Mouse (Mus musculus): ENCODE data around the gene Zfhx2.

Gene Zfhx2

DNA sequence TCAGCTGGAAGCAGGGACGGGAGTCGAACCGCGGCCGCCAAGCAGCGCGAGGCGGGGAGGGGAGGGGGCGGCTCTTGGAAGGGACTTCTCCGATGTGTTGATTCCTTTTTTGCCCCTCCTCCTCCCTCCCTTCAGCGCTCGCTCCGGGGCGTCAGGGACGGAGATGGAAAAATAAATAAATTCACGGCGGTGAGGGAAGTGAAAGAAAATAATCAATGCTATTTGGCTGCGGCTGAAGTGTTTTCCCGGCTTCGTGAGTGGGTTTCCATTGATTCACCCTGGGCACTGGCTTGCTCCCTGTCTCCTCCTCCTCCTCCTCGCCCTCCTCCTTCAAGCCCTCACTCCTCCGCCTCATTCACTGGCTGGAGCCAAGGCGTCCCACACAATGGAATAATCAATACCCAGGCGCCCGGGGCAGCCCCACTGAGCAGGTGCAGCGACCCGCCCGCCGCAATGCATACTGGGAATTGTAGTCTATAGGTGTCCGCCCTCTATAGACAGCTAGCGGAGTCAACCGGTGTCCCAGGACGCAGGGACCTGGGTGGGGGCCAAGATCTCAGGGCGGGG lies at the start of gene Zfhx2:
Gene Zfhx2 (minus strand): TSS at position 314 of the 567 bp plus-strand sequence.
- peak; percentile 83 for ATAC-seq (ENCODE audit: insufficient number of reproducible peaks, low FRiP score, low TSS enrichment)

DNA sequence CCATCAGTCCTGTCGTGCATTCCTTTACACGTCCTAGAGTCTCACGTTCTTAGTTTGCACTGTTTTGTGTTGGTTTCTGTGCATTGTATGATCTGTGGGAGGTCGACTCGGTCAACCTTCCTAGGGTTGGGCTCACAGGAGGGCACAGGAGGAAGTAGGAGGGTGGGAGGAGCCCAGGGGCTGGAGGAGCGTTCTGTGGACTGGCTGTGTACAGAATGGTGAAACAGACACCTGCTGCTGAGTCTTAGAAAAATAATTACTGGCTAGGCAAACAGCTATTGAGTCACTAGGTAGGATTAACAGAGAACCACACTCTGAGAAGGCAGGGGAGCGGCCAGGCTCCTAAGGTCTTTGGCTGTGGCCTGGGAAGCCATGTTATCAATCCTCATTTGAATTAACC lies 47.2 kb upstream of the Zfhx2 start:
- ATAC-seq (ENCODE audit: insufficient number of reproducible peaks, low FRiP score, low TSS enrichment) = no peak

DNA sequence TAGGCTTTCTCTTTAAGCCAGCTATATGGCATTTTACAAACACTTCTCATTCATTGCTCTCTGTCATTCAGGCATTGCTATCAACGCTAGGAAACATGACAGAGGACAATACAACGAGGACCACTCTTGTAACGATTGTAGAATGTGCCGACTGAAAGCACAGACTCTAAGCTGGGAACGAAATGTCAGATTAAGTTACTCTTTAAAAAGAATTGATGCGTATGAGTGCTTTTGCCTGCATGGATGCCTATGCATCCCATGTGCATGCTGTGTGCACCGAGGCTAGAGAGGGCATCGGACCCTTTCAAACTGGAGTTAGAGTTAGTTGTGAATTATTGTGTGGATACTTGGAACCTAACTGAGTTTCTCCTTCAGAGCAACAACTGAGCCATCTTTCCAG lies 43.6 kb upstream of the Zfhx2 start:
- no peak for ATAC-seq (ENCODE audit: insufficient number of reproducible peaks, low FRiP score, low TSS enrichment)

DNA sequence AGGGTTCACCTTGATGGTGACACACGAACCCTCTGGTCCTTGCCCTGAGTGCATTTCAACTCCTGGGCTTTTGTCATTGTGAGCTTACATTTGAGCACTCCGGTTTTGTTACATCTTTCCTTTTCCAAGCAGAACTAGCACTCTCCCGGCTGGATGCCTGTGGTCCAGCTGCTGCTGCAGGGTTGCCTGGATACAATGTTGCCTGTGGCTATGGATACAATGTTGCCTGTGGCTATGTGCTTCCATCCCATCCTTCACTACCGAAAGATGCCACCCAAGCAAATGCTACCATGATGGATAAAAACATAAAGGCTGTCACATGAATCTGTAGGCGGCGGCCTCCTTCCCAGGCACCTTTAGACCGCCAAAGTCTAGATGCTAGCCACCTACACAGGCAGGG lies 34.4 kb upstream of the Zfhx2 start:
- ATAC-seq (ENCODE audit: insufficient number of reproducible peaks, low FRiP score, low TSS enrichment) = no peak

DNA sequence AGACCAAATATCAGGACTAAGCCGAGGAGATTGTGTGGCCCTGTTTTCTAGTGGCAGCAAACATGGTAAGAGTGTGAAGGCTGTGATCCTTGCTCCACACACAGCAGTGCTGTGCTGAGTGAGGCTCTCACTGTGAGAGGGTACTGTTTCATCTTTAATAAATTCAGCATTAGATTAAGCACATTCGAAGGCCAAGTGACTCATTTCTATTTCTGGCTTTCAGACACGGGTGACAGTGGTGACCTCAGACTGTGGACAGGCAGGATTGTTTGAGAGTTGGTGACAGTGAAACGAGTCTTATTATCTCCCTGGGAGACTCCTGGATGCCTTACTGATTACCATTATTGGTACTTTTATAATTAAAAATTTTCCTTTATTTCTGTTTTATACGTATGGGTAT lies 33.6 kb upstream of the Zfhx2 start:
- ATAC-seq (ENCODE audit: insufficient number of reproducible peaks, low FRiP score, low TSS enrichment) = no peak

DNA sequence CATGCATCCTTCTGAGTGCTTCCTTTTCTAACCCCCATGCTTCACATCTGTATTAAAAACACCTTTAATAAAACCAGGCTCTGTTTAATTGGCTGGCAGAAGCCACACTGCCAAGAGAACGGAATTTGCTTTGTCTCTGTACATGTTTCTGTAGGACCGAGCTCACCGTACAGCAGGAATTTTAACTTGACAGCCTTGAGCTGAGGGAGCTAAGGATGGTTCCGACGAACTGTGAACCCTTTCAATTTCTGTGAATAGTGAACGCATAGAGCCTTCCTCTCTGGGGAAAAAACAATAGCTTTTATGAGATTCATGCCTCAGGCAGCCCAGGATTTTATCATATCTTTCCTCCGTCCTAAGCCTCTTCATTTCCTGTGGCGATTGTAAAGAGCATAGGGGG lies 30.2 kb upstream of the Zfhx2 start:
- ATAC-seq (ENCODE audit: insufficient number of reproducible peaks, low FRiP score, low TSS enrichment) = no peak

DNA sequence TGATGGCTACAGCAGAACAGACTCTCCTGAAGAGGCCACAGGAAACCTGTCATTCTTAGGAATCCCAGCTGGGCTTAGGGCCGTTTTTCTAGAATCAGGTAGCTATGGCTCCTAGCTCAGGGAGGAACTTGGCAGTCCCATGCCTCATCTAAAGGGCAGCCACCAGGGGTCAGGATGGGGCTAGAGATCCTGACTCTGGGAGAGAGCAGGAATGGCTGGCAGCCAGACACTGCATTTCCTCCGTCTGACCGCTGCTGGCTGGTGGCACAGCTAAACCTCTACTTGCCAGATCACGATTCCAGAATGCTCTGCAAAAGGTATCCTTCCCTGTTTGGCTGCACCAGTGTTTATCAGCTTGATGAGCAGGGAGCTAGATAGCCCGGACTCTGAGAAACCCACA lies 29.8 kb upstream of the Zfhx2 start:
- peak; percentile 80 for ATAC-seq (ENCODE audit: insufficient number of reproducible peaks, low FRiP score, low TSS enrichment)

DNA sequence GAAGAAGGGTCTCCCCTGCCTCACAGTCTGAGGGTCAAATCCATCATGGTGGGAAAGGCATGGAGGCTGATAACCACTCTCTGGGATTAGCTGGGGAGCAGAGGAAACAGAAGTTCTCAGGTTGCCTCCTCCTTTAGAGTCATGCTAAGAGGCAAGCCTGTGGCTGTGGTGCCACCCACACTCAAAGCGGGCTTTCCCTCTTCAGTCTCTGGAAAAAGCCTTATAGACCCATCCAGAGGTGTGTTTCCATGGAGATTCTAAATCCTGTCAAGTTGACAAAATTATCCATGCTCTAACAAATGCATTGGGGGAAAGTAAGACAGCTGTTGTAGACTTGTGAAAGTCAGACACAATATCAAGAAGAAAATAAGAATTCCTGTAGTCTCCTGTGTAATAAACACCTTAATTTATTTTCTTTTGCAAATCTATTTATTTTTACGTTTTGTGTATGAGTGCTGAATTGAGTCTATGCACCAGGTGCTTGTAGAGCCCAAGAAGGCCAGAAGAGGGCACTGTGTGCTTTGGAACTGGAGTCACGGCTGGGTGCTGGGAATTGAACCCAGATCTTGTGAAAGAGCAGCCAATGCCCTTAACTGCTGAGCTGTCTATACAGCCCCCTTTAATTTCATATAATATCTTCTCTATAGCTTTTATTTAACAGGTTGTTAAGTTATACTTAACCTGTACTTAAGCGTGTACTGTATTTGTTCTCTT lies 27.5 kb upstream of the Zfhx2 start:
- ATAC-seq (ENCODE audit: insufficient number of reproducible peaks, low FRiP score, low TSS enrichment) = no peak

DNA sequence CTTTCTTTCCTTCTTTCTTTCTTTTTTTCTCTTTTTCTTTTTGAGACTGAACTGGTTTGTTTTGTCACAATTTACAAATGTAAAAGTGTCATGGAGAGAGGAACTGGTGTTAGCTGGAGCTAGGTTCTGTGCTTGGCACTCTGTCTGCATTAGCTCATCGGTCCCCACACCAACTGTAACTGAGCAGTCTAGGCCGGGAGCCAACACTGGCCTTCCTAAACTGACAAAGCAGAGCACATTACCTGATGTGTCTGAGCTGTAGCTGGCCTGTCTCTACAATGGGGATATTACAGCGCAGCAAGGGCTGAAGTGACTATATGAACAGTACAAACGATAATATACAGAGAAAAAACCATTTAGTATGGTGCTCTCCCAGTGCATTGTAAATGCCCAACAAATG lies 26.7 kb upstream of the Zfhx2 start:
- ATAC-seq (ENCODE audit: insufficient number of reproducible peaks, low FRiP score, low TSS enrichment) = no peak

DNA sequence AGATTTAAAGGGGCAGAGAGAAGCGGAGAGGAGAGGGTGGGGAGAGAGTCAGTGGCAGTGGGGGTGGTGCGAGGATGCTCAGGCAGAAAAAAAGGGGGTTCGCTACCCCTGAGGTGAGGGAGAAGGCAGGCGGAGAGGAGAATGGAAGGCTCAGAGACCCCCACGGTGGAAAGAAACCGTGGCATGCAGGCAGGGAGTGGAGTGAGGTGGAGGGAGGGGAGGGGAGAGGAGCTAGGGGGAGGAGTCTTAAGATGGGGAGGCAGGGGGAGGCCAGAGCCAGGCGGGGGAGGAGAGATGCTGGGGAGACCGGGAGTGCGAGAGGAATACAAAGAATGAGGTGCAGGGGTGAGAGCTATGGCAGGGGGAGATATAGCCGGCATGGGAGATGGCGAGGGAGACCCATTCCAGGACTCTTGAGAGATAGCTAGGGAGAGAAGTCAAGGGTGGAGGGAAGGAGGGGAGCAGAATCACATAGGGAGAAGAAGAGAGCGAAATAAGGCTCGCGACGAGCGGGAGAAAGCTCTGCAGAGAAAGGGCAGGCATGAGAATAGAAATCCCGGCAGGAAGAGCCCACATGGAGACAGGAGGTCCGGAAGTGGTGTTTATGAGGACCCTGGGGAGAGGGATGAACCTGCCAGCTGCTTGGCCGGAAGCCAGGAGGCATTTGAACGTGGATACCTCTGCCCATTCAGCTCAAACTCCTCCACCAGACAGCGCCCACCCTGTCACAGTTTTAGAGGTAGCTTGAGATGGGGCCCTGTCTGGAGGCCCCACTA lies 24.5 kb upstream of the Zfhx2 start, which contains the start of gene Jph4:
Gene Jph4 (minus strand): TSS at position 511 of the 776 bp plus-strand sequence.
- ATAC-seq (ENCODE audit: insufficient number of reproducible peaks, low FRiP score, low TSS enrichment) = peak; percentile 26

DNA sequence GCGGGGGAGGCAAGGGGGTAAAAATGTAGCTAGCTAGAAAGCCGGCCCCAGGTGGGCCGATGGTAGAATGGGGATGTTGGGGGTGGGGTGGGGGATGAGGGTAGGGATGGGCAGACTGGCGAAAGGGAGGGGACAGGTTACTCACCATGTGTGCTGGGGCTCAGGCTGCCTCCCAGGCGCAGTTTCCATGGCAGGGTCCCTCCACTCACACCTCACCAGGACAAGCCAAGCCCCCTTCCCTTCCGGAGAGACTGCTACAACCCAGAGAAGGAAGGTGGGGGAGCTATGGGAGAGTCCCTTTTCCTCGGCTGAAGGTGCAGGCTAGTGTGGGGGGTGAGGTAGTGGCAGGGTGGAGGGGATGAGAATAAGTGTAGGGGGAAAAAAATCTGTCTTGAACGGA lies 23.7 kb upstream of the Zfhx2 start:
- ATAC-seq (ENCODE audit: insufficient number of reproducible peaks, low FRiP score, low TSS enrichment) = no peak

DNA sequence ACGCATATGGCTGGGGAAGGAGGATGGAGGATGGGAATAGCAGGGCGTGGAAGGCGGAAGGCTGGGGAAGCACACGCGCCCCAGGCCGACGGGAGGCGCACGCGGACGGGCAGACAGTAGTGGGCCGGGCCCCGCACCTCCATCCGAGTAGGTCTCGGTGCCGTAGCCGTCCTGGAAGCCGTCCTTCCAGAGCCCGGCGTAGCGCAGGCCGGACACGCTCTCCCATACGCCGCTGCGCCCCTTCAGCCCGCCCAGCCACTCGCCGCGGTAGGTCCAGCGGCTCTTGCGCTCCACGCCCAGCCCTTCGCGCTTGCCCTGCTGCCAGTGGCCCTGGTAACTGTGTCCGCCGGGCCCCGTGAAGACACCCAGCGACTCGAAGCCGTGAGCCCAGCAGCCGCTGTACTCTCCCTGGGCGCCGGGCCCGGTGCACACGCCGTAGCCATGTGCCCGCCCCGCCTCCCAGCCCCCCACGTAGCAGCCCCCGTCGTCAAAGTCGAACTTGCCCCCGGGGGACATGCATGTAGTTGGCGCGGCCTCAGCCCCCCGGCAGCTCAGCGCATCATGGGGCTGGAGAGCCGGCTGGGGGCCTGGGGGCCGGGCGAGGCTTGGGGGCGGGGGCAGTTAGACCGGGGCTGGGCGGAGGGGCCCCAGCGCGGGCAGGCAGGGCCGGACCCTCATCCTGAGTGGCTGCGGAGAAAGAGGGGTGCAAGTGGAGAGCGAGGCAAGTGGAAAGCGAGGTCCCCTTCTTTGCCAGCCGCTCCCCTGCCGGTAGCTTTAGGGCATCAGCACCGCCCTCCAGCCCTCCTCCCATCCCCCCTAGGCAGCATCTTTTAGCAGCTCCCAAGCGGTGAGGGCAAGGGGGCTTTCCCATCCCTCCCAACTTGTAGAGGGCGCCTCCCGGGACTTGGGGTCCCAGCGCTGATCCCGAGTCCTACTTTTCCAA lies 22.9 kb upstream of the Zfhx2 start:
- ATAC-seq (ENCODE audit: insufficient number of reproducible peaks, low FRiP score, low TSS enrichment) = peak; percentile 23

DNA sequence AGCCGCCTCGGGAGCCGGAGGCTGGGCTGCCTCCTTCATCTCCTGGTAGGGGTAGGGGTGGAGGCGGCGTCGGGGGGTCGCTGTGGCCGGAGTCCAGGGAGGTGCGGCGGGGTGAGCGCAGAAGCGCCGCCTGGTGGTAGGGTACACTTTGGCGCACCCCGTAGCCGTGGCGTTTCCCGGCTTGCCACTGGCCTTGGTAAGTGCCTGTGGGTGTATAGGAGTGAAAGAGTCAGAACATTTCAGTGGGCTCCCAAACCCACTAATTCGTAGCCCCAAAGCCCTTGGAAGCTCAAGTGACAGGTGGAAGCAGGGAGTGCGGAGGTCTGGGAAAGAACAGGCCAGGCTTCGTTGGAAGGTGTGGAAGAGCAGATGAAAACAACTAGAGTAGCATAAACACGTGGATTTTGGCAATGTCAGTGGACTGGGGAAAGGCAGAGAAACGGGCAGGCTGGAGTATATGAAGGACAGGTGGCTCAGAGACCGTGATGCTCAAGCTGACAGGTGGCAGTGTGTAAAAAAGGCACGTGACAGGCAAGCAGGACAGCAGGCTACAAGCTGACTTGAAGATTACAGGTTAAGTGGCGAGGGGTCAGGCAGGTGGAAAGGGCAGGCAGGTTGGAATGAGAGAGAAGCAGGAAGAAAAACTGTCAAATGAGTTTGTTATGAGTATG lies 22.0 kb upstream of the Zfhx2 start:
- no peak for ATAC-seq (ENCODE audit: insufficient number of reproducible peaks, low FRiP score, low TSS enrichment)

DNA sequence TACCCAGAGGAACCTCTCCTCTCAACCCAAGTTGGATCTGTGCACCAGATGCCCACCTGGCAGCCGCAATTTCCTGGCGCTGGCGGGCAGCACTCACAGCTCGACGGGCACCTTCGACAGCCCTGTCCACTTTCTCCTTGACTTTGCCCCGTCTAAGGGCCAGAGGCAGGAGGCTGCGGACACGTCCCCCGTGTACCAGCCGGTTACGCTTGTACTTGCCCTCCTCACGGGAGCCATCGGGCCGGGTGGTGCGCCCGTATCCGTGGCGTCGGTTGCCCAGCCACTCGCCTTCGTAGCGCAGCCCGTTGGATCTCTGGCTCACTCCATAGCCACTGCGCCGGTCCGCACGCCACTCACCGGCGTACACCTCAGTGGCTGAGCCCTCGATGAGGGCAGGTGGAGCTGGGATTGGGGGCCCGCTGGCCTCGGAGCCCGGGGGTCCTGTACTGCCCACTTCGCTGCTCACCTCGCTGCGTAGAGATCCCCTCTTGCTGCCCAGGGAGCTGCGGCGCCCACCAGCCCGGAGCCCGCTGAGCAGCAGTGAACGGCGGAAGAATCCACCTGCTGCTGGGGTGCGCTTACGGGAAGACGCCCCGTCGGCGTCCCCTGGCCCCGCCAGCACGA lies 21.3 kb upstream of the Zfhx2 start:
- ATAC-seq (ENCODE audit: insufficient number of reproducible peaks, low FRiP score, low TSS enrichment) = no peak

DNA sequence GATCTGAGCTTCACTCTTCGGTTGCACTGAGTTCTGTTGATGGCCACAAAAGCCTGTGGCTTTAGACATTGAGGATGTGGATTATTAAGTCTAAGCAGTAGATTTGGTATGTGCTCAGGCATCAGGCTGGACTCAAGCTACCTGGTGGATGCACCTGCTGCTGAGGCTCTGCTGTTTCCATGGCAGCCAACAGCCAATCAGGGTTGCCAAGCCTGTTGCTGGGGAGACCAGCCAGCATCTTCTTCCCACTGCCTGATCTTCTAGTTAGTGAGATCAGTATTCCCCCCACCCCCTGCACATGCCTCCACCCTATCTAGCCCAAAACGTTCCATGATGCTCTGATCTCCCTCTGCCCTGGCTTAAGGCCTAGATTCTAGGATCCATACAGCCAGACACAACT lies 19.6 kb upstream of the Zfhx2 start:
- no peak for ATAC-seq (ENCODE audit: insufficient number of reproducible peaks, low FRiP score, low TSS enrichment)

DNA sequence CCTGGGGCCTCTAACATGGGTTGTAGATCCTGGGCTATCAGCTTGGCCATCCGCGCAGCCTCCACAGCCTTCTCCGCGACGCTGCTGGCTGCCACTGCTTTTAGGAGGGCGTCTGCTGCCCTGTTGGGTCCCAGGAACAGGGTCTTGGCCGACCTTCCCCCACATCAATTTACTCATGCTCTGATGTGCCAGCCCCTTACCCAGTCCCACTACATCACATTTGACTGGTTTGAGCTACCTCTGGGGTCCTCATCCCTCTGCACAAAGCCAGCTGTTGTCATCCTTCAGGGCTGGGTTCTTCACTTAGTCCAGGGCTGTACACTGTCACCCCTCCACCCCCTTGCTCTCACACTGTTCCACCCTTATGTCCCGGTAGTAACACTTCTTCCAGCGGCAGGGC lies 18.0 kb upstream of the Zfhx2 start:
- no peak for ATAC-seq (ENCODE audit: insufficient number of reproducible peaks, low FRiP score, low TSS enrichment)

DNA sequence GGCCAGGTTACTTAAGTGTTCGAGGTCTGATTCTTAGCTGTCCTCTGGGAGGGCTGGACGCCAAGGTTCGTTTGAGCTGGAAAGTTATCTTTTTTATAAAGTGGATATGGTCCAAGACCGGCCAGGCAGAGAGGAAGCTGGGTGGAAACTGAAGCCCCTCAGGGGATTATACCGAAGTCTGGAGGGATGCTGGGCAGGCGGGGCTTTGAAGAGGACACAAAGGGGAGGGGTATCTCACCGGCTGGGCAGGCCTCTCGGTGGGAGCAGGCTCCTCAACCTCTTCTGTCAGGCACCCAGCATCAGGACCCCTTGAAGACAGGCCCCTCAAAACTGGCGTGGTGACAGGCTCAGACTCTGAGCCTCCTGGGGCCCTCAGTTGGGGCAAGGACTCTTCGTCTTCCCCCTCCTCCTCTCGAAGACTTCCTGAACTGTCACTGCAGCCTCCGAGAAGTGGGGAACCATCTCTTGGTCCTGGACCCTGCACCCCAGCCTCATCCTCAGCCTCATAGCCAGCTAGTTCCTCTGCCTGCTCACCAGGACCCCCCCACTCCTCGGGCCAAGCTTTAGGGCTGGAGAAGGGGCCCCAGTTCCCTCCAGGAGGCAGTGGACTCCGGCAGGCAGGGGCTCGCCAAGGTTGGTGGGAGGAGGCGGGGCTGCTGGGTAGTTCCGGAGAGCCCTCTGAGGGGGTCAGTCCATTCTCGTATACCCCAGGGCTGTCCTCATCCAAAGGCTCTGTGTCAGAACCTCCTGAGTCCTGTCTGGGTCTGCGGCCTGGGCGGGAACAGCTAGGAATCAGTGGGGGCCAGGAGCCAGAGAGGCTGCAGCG lies 17.1 kb upstream of the Zfhx2 start:
- ATAC-seq (ENCODE audit: insufficient number of reproducible peaks, low FRiP score, low TSS enrichment) = no peak

DNA sequence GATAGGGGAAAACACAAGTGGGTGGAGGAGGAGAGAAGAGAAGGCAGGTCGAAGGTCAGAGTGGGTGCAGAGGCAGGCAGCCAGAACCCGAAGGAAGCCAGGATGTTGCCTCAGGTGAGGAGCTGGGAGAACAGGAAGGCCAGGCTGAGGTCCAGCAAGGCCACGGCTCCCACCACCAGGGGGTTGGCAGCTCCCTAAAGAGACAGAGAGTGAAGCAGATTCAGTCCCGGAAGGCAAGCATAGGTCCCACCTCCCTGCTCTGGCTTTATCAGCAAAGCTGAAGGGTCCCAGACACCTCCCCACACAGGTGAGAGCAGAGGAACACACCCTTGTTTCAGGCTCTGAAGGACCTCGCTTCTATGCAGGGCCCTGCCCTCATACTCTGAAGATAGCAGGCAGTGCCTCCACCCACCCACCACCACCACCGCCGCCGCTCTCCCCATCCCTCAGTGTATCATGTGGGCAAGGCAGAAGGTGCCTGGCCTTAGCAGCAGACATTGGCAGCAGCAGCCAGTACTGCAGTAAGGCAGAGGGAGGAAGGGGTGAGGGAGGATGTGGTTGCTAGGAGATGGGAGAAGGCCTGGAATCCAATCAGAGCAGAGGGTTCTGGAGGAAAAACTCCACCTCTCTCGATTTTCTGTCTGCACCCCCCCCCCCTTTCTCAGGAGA lies 16.2 kb upstream of the Zfhx2 start:
- ATAC-seq (ENCODE audit: insufficient number of reproducible peaks, low FRiP score, low TSS enrichment) = peak; percentile 47
